Mouse (Mus musculus) spleen, adult 2 months (tissue): ENCODE results near the gene Nav2.

Experiments
- CTCF ChIP-seq: fragments of 200-500 bp; IDR thresholded peaks from 2 replicates; pipeline ENCODE4 v1.5.1; 2011; ENCODE audit warnings: mild to moderate bottlenecking, inconsistent platforms; ENCODE audit not compliant: insufficient read depth, insufficient read length, insufficient replicate concordance; ENCODE audit errors: extremely low read depth
- POLR2A ChIP-seq: fragments of 200-500 bp; IDR thresholded peaks from 2 replicates; pipeline ENCODE4 v1.6.1; 2011; ENCODE audit warnings: low read depth, low read length, inconsistent platforms

DNA sequence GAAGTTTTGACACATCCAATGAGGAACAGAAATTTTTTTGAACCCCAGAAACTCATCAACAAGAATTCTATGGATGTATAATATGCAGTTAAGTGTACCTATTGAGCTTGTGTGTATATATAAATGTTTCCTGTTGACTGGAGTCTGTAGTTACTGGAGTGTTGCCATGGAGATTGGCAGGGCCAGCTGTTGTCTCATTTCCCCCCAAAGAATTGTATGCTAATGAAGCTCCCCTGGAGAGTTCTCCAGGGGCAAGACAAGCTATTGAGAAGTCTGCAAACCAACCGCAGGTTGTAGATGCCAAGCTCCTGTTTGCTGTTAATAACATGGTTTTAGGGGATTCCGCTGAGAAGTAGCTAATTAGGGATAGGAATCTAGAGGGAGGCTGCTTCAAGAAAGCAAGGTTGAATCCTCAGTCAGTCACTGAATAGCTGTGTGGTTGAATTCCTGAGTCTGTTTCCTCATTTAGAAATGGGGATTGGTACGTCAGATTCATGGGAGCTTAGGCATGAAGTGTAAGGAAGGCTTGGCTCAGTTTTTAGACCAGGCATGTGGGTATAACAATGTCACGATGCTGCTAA lies 174.2 kb downstream of the Nav2 start:
- TF ChIP-seq POLR2A (no peak), CTCF (no peak)
